Mouse (Mus musculus): ENCODE measurements around the gene Rsad1. TPM values are rescaled to one million over a fixed set of nuclear protein-coding genes. Genes with fewer than 3 reads are reported as not detected.

Gene Rsad1
- total RNA-seq, 2 experiments from 2014 or later: 12.3 to 13.0 TPM

- DNase-seq: no peak
Observed at GRCm38 (mm10) chr11:94547271-94547670, 1.8 kb downstream of the Rsad1 start.

DNA sequence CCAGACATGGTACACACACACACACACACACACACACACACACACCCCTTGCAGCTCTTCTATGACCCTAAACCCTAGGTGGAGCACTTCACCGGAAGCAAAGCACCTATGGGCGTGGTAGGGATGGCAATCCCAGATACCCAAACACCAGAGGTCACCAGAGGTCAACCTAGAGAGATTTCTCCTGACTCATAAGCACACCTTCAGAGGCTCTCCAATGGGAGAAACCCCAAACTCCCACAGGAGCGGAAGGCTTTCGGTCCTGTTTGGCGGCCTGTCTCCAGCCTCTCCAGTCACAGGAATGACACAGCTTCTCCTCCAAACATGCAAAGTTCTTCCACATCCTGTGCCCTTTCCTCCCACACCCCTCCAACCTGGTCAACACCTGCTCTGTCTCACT, 2.7 kb downstream of the Rsad1 start:
- no peak for DNase-seq

GRCm38 (mm10) chr11:94544422-94544821, 4.6 kb downstream of the Rsad1 start:
- peak; percentile 37 for DNase-seq

- DNase-seq: peak; percentile 97
Observed at GRCm38 (mm10) chr11:94543932-94544331, 5.1 kb downstream of the Rsad1 start.

DNA sequence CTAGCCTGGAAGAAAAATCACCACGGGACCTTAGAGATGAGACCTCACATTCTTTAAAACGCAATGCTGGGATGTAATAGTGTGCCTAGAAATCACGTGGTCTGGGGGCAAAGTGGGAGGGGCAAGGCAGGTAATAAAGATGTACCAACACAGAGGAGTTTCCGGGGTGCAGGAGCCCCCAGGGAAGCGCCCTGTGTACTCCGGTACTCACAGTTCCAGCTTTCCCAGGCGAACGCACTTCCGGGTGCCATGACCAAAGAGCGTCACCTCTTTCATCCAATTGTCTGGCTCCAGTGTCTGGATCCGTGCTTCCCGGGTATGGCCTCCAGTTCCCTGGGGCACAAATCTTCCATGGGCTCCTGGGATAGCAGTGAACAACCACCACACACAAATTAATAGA, 5.7 kb downstream of the Rsad1 start:
- DNase-seq: no peak

GRCm38 (mm10) chr11:94542400-94542799, 6.7 kb downstream of the Rsad1 start:
- DNase-seq: no peak

DNA sequence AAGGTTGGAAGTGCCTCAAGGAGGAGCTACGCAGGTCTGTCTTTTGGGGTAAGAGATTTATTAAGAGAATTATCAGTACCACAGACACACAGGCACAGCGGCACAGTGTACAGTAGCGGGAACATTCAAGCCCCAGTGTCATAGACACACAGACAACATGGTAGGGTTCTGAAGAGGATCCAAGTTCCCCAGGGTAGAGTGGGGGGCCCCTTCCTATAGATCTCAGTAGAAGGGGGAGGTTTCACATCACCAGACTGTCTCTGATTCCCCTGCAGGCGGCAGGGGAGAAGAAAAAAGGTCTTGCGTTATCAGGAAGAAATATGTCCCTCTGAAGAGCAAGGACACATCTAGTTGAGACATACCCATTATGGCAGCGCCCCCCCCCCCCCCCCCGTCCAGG, 9.3 kb downstream of the Rsad1 start:
- no peak for DNase-seq

GRCm38 (mm10) chr11:94538733-94539292, 10.2 kb downstream of the Rsad1 start:
- no peak for DNase-seq

- DNase-seq: no peak
Observed at GRCm38 (mm10) chr11:94533171-94533570, 15.9 kb downstream of the Rsad1 start.

GRCm38 (mm10) chr11:94528879-94529278, 20.2 kb downstream of the Rsad1 start:
- no peak for DNase-seq

- DNase-seq: peak; percentile 27
Observed at GRCm38 (mm10) chr11:94526171-94526879, 22.7 kb downstream of the Rsad1 start.

DNA sequence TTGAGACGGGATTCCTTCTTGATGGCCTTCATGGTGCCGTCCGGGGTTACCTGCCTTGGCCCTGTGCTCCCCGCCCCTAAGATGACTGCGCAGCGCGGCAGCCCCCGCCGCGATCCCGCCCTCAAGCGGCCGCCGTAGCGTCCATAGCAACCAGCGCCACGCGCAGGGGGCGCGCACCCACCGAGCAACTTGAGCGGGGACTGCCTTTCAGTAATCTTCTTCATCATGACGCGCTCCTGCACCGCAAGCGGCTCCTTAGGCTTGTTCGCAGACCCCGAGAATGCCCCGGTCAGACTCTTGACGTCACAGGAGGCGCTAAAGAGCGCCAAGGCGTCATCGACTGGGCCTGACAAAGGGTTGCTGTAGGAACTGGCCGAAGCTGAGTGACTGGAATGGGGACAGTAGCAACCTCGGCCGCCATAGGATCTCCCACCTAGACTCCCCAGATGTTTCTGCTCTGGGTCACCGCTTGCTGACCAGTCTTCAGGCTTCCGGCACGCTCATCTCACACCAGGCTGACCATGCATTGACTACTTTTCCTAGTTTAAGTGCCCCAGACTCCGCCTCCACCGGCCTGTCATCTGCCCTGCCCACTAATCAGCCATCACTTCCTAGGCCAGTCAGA, 27.7 kb downstream of the Rsad1 start, which contains the start of gene Mycbpap:
TSS of gene Mycbpap (minus strand) at position 524 of the 625 bp plus-strand sequence.
- DNase-seq: peak; percentile 65

DNA sequence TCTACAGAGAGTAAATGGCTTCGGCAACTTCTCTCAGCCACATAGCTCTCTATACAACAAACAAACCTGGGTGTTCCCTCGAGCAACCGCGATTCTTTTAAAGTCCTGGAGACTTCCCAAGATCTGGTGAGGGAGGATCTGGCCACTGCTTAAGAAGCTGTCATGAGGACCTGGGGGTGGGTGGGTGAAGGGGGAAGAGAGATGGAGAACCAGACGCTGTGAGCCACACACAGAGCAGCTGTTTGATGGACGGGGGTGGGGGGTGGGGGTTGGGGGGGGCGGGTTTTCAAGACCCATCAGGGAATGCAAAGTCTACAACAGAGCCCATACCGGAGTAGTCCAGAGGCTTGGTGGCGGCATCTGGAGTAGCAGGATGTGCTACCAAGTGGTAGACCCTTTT, 35.6 kb downstream of the Rsad1 start:
- DNase-seq: no peak

DNA sequence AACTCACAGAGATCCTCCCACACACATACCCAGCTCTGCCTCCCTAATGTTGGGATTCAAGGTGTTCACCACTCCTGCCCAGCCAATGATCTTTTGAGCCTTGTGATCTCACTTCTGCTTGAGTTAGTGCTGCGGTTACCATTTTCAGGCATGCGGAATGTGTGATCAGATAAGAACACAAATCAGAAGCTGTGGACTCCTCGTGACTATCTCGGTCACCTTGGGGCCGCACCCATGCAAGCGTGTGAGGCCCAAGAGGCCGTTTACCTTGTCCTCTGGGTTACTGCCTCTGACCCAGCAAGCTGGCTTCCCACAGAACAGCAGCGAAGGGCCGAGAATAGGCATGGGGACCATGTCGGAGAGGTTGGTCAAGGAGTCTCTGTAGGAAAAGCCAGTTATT, 40.1 kb downstream of the Rsad1 start:
- DNase-seq: no peak

GRCm38 (mm10) chr11:94501482-94501881, 47.6 kb downstream of the Rsad1 start:
- DNase-seq: no peak

DNA sequence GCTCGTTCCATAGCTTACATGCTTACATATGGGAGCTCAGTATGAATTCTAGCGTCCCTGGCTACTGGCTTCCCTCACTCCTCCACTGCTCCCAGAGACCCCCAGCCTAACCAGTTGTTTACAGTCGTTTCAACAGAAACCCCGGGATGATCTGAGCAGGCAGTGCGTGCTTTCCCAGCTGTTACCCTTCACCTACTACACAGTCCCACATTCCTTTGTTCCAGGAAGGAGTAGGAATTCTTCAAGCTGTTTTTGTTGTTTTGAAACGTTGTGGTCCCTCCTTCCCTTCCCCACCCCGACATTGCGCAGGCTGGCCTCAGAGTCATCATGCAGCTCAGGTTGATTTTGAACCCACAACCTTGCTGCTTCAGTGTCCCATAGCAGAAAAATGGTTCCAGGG, 48.7 kb downstream of the Rsad1 start:
- no peak for DNase-seq

GRCm38 (mm10) chr11:94499661-94500152, 49.3 kb downstream of the Rsad1 start, which contains the start of gene Epn3:
Gene Epn3 (minus strand): TSS chr11:94499974.
- DNase-seq: peak; percentile 62

- DNase-seq: no peak
Observed at GRCm38 (mm10) chr11:94499035-94499434, 50.0 kb downstream of the Rsad1 start.

DNA sequence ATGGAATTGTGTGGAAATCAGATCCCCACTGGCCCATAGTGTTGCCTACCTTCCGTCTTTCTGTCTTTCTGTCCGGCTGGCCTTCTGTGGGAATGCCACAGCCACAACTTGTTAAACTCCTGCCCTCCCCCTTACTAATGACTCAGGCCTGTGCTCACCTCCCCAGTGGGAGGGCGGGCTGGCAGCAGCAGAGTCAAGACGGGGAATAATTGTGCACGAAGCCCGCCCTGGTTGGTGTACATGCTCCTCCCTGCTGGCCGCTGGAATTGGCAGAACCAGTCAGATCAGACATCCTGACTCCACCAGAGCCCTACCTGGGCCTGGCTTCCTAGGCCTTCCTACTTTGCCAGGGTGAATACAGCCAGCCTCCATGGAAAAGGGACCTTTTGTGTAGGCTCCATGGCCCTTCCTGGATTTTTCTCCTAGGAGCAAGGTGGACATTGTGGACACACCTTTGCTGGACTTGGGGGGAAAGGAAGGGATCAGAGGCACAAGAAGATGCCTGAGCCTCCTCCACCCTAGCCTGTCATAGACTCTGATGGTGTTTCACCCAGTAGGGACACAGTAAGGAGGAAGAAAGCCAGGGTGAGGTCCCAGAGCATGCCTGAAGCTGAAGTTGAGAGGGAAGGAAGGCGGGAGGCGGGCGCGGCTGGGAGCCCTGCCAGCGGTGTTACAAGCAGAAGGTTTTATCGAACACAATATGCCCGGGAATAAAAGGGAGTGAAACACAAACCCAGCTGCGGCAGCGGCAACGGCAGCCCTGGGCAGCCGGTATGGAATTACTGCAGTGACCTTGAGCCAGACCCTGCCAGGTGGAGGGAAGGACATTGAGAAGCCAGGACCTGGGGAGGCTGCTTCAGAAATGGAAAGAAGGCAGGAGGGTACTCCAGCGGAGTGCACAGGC, 50.7 kb downstream of the Rsad1 start:
- DNase-seq: peak; percentile 70

GRCm38 (mm10) chr11:94495415-94495814, 53.6 kb downstream of the Rsad1 start:
- no peak for DNase-seq

GRCm38 (mm10) chr11:94491749-94492099, 57.3 kb downstream of the Rsad1 start:
- DNase-seq: no peak

- DNase-seq: peak; percentile 48
Observed at GRCm38 (mm10) chr11:94491035-94491748, 57.9 kb downstream of the Rsad1 start.

All from heart, postnatal 4 days (tissue).